Mouse (Mus musculus) cerebellum, adult 2 months (tissue): ENCODE data around the gene Cdc42se1. TPM values are rescaled to one million over a fixed set of nuclear protein-coding genes. Genes with fewer than 3 reads are reported as not detected.

Experiments
- DNase-seq, 2 experiments: peaks; one replicate each; pipeline ENCODE4 v3.0.0; 2021
- H3K27ac ChIP-seq: fragments of 200-500 bp; 2 replicates; pipeline ENCODE4 v1.5.1; 2012; ENCODE audit warnings: low read length, control low read depth, inconsistent platforms; ENCODE audit not compliant: insufficient read depth
- H3K27me3 ChIP-seq: fragments of 200-500 bp; 2 replicates; pipeline ENCODE4 v1.6.1; 2012; ENCODE audit warnings: inconsistent platforms, mild to moderate bottlenecking, low read length, moderate library complexity; ENCODE audit not compliant: control insufficient read depth, insufficient read depth
- H3K4me1 ChIP-seq: fragments of 200-500 bp; 2 replicates; pipeline ENCODE4 v1.6.1; 2011; ENCODE audit warnings: low read length; ENCODE audit not compliant: control insufficient read depth, insufficient read depth
- H3K4me3 ChIP-seq: fragments of 200-500 bp; replicated peaks from 2 replicates; pipeline ENCODE3; 2011; ENCODE audit warnings: mild to moderate bottlenecking, low read depth, low read length, control low read depth; ENCODE audit not compliant: insufficient read depth
- CTCF ChIP-seq: fragments of 200-500 bp; IDR thresholded peaks from 2 replicates; pipeline ENCODE4 v1.5.1; 2011; ENCODE audit warnings: low read depth, mild to moderate bottlenecking, control low read depth, low read length, moderate library complexity, borderline replicate concordance; ENCODE audit not compliant: insufficient read depth
- POLR2A ChIP-seq: fragments of 200-500 bp; IDR thresholded peaks from 2 replicates; pipeline ENCODE4 v1.6.1; 2011; ENCODE audit warnings: low read length, control low read depth, borderline replicate concordance; ENCODE audit not compliant: insufficient read depth
- WGBS: fragments of 180-500 bp; shearing (Covaris S2); methylation state at CpG from one replicate; pipeline ENCODE4 v1.1.7; 2018; 5-methylcytosine and 5-hydroxymethylcytosine counted together
- polyA plus RNA-seq: library from polyadenylated mRNA; depleted of rRNA; stranded (reverse); fragments of >200 nt; gene quantifications from 2 replicates; pipeline ENCODE4 v1.2.3, GENCODE M21; 2012; rRNA removed

The Cdc42se1 gene
- polyA plus RNA-seq, 1 experiment, result 74.0 TPM

DNA sequence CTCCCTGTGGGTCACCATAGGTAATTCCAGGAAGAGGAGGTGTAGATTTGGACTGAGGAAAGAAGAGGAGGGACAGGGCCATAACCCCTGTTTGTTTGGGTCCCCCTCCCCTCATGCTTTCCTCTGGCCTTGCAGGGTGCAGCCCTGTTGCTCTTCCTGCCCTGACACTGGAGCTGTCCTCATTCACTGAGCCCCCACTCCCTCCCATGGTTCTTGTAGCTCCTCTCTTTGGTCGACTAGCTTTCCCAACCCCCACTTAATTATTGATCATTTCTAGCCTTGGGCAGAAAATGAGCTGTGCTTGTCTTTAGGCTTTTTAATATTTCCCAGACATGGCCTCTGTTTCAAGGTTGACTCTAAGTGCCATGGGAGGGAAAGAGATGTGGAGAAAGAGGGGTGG, 55.5 kb downstream of the Cdc42se1 start:
- no peak for TF ChIP-seq CTCF
- no peak for TF ChIP-seq POLR2A
- peak overlapping the region; percentile 83 for H3K27ac ChIP-seq
- peak overlapping the region; percentile 84 for H3K4me3 ChIP-seq
- 3% methylated on average over 1 of the region's 1 CpGs for WGBS
- peaks cover 11% of the 10 kb centered on the region for H3K4me1 ChIP-seq
- DNase-seq, result no peak
- H3K27me3 ChIP-seq, result no peaks in the 10 kb centered on the region

- peak overlapping the region; percentile 83 for H3K27ac ChIP-seq
- peak overlapping the region; percentile 84 for H3K4me3 ChIP-seq
- no peak for DNase-seq
- no peaks in the 10 kb centered on the region for H3K27me3 ChIP-seq
- TF ChIP-seq CTCF, result no peak
- no peak for TF ChIP-seq POLR2A
- H3K4me1 ChIP-seq, result peaks cover 12% of the 10 kb centered on the region
- WGBS, result 20% methylated on average over 12 of the region's 12 CpGs
Measured at GRCm38 (mm10) chr3:95284501-95285281, 56.2 kb downstream of the Cdc42se1 start.

GRCm38 (mm10) chr3:95285390-95285789, 56.9 kb downstream of the Cdc42se1 start:
- TF ChIP-seq POLR2A, result no peak
- no peak for TF ChIP-seq CTCF
- Histone ChIP-seq H3K27me3 (no peaks in the 10 kb centered on the region), H3K4me3 (peak overlapping the region; percentile 84), H3K4me1 (peaks cover 16% of the 10 kb centered on the region), H3K27ac (no peak overlapping the region)
- DNase-seq, result no peak
- 54% methylated on average over 5 of the region's 5 CpGs for WGBS

Other genes with a start within 250 kb of the Cdc42se1 start
- gene Zfp687, start 213.3 kb upstream of the Cdc42se1 start, polyA plus RNA-seq, result 40.9 and 43.8 TPM in 2 replicates
- gene Psmd4, start 186.1 kb upstream of the Cdc42se1 start, polyA plus RNA-seq, result 227 and 245 TPM in 2 replicates
- 26.6 and 28.7 TPM in 2 replicates for gene Pip5k1a, start 121.8 kb upstream of the Cdc42se1 start, polyA plus RNA-seq
- 71.6 and 71.7 TPM in 2 replicates for gene Vps72, start 117.7 kb upstream of the Cdc42se1 start, polyA plus RNA-seq
- gene Tmod4, start 104.3 kb upstream of the Cdc42se1 start, polyA plus RNA-seq, result 1.0 and 1.2 TPM in 2 replicates
- 134 and 139 TPM in 2 replicates for gene Scnm1, start 94.7 kb upstream of the Cdc42se1 start, polyA plus RNA-seq
- 31.8 and 34.9 TPM in 2 replicates for gene Lysmd1, start 94.6 kb upstream of the Cdc42se1 start, polyA plus RNA-seq
- 1.3 and 2.0 TPM in 2 replicates for gene Tnfaip8l2, start 86.4 kb upstream of the Cdc42se1 start, polyA plus RNA-seq
- gene Sema6c, start 68.3 kb upstream of the Cdc42se1 start, polyA plus RNA-seq, result 40.5 and 42.9 TPM in 2 replicates
- gene Gabpb2, start 10.8 kb upstream of the Cdc42se1 start, polyA plus RNA-seq, result 30.6 and 34.0 TPM in 2 replicates
- 339 and 352 TPM in 2 replicates for gene Mllt11, start 3.4 kb downstream of the Cdc42se1 start, polyA plus RNA-seq
- gene Gm128, start 12.9 kb downstream of the Cdc42se1 start, polyA plus RNA-seq, result 0.75 and 0.90 TPM in 2 replicates
- gene Bnipl, start 22.5 kb downstream of the Cdc42se1 start, polyA plus RNA-seq, result 1.8 and 1.9 TPM in 2 replicates
- 96.8 and 103 TPM in 2 replicates for gene Mindy1, start 52.6 kb downstream of the Cdc42se1 start, polyA plus RNA-seq
- 43.2 and 47.6 TPM in 2 replicates for gene Prune1, start 53.3 kb downstream of the Cdc42se1 start, polyA plus RNA-seq
- gene Anxa9, start 78.4 kb downstream of the Cdc42se1 start, polyA plus RNA-seq, result 1.2 and 1.5 TPM in 2 replicates
- gene Cers2, start 86.1 kb downstream of the Cdc42se1 start, polyA plus RNA-seq, result 133 and 142 TPM in 2 replicates
- gene Setdb1, start 128.5 kb downstream of the Cdc42se1 start, polyA plus RNA-seq, result 36.5 and 38.0 TPM in 2 replicates
- not detected in 2 replicates for gene 4930558C23Rik, start 174.1 kb downstream of the Cdc42se1 start, polyA plus RNA-seq
- gene Arnt, start 205.7 kb downstream of the Cdc42se1 start, polyA plus RNA-seq, result 56.3 and 61.5 TPM in 2 replicates